Mouse (Mus musculus) brown adipose tissue, adult 24 weeks (tissue): ENCODE measurements around the gene Ppm1d. TPM values are rescaled to one million over a fixed set of nuclear protein-coding genes. Genes with fewer than 3 reads are reported as not detected.

Experiments used
- H3K27ac ChIP-seq: fragments of 200-500 bp; replicated peaks from 2 replicates; pipeline ENCODE4 v1.5.1; 2012; ENCODE audit warnings: low read depth, mild to moderate bottlenecking, low read length
- H3K4me1 ChIP-seq: fragments of 200-500 bp; 2 replicates; pipeline ENCODE4 v1.6.1; 2012; ENCODE audit warnings: low read length, mixed read lengths; ENCODE audit not compliant: control insufficient read depth, insufficient read depth, insufficient read length
- H3K4me3 ChIP-seq: fragments of 200-500 bp; 2 replicates; pipeline ENCODE4 v1.5.1; 2012; ENCODE audit warnings: low read depth, mild to moderate bottlenecking, low read length, moderate library complexity; ENCODE audit not compliant: insufficient read depth
- polyA plus RNA-seq: library from polyadenylated mRNA; stranded (reverse); fragments of >200 nt; gene quantifications from 2 replicates; pipeline ENCODE4 v1.2.4, GENCODE M21; 2012; ENCODE audit not compliant: missing spikeins, insufficient read depth, insufficient read length

Ppm1d gene
- polyA plus RNA-seq, 1 experiment = 4.7 TPM

DNA sequence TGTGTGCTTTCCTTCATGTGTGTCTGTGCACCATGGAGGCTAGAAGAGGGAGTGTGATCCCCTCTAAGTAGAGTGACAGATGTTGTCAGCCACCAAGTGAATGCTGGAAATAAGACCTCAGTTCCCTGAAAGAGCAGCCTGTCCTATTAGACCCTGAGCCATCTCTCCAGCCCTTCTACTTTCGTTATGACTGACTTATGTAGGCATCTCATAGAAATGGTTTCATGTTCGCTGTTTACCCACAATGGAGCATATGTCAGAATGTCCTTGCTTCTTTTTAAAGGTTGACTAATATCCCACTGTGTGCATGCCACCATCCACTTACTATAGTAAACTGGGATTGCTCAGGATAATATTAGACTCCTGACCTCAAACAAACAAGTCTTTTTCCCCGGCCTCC lies 55.1 kb downstream of the Ppm1d start:
- Histone ChIP-seq H3K27ac (no peak overlapping the region), H3K4me1 (no peaks in the 10 kb centered on the region)

DNA sequence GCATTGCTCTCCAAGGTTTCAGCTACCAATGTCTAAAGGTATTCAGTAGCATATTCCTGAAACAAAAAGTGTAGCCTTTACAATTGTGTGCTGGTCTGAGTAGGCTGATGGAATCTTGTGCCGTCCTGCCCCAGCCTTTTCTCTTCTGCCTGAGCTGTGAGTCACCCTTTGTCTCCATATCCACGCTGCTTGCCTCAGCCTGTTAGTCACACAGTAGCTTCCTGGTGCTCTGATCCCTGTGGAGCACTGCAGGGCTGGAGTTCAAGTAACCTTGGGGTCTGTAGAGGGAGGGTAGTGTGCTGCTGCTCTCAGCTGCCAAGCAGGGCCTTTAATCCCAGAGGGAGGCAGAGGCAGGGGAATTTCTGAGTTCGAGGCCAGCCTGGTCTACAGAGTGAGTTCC lies 56.8 kb downstream of the Ppm1d start:
- Histone ChIP-seq H3K4me1 (no peaks in the 10 kb centered on the region), H3K4me3 (no peak overlapping the region), H3K27ac (no peak overlapping the region)

More for the DNA sequence above, 55.1 kb downstream of the Ppm1d start:
- H3K4me3 ChIP-seq = no peak overlapping the region

DNA sequence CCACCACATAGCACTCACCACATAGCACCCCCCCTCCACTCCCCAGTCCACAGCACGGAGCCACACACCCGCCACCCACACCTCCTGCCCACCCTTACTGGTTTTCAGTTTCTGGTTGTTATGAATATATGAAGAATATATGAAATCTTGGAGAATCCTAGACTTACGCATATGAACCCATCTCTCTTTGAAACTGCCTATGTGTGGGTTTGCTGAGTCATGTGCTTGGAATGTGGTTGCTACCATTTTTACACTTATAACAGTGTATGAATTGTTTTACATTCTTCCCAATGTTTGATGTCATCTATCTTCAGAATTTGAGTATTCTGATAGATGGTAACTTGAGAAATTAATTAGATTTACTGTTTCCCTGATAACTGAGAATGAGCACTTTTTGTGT lies 68.0 kb downstream of the Ppm1d start:
- Histone ChIP-seq H3K4me3 (no peak overlapping the region), H3K4me1 (no peaks in the 10 kb centered on the region), H3K27ac (no peak overlapping the region)

DNA sequence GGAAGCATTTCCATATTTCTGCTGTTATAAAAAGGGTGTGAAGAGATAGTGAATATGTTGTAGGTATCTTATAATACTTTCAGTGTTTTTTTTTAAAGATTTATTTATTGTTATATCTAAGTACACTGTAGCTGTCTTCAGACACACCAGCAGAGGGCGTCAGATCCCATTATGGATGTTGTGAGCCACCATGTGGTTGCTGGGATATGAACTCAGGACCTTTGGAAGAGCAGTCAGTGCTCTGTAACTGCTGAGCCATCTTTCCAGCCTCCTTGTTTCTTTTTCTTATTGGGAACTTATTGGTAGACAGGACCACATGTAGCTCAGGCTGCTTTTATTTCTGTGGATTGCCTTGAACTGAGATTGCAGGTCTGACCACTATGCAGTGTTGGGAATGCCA lies 69.0 kb downstream of the Ppm1d start:
- Histone ChIP-seq H3K4me3 (no peak overlapping the region), H3K27ac (no peak overlapping the region), H3K4me1 (no peaks in the 10 kb centered on the region)

DNA sequence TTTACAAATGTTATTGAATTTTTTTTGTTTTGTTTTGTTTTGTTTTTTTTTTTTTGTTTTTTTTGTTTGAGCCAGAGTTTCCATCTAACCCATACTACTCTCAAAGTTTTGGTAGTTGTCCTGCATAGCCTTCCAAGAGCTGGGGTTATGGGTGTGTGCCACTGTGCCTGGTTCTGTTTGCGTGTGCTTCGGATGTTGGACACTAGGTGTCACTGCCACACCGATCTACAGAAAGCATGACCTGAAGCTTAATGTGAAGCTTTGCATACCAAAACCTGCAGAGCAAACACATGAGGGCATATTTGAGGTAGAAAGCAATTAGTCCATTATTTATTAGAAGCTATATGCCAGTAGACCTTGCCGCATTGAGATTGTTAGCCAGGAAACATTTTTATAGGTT lies 71.0 kb downstream of the Ppm1d start:
- Histone ChIP-seq H3K4me1 (no peaks in the 10 kb centered on the region), H3K27ac (no peak overlapping the region), H3K4me3 (no peak overlapping the region)

GRCm38 (mm10) chr11:85383975-85384821 lies 73.2 kb downstream of the Ppm1d start:
- Histone ChIP-seq H3K27ac (no peak overlapping the region), H3K4me1 (no peaks in the 10 kb centered on the region), H3K4me3 (no peak overlapping the region)

- Histone ChIP-seq H3K4me3 (no peak overlapping the region), H3K4me1 (no peaks in the 10 kb centered on the region), H3K27ac (no peak overlapping the region)
These were observed 81.3 kb downstream of the Ppm1d start for GRCm38 (mm10) chr11:85392179-85392863.

GRCm38 (mm10) chr11:85392864-85393220 lies 81.8 kb downstream of the Ppm1d start:
- H3K4me3 ChIP-seq = no peak overlapping the region
- no peak overlapping the region for H3K27ac ChIP-seq
- H3K4me1 ChIP-seq = no peaks in the 10 kb centered on the region

DNA sequence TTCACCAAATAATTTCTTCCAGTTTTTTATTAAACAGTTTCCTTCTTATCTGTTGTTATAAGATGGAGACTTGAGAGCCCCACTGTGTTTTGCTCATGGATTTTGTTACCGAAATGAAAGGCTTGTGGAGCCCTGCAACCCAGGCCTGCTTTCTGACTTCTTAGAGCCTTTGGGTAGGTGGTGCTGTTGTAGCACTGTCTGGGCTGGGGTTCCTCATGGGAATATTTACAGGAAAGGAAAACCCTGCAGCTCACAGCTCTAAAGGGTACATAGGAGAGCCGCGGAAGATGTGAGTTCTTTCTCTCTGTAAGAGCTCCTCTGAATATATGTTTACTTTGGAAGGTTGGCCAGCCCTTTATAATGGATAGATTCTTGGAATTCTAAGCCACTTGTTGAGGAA lies 82.9 kb downstream of the Ppm1d start:
- Histone ChIP-seq H3K4me1 (no peaks in the 10 kb centered on the region), H3K27ac (no peak overlapping the region), H3K4me3 (no peak overlapping the region)

GRCm38 (mm10) chr11:85395361-85395760 lies 84.3 kb downstream of the Ppm1d start:
- H3K27ac ChIP-seq = no peak overlapping the region
- no peaks in the 10 kb centered on the region for H3K4me1 ChIP-seq
- H3K4me3 ChIP-seq = no peak overlapping the region

Other genes with a start within 250 kb of the Ppm1d start
- 16.5 and 28.5 TPM in 2 replicates for gene Usp32, start 171.1 kb upstream of the Ppm1d start, polyA plus RNA-seq
- not detected in 2 replicates for gene 1700125H20Rik, start 140.8 kb upstream of the Ppm1d start, polyA plus RNA-seq
- 12.4 and 16.7 TPM in 2 replicates for gene Appbp2, start 76.1 kb upstream of the Ppm1d start, polyA plus RNA-seq
- gene Bcas3, start 41.9 kb downstream of the Ppm1d start, polyA plus RNA-seq = 21.2 and 27.8 TPM in 2 replicates